Mouse (Mus musculus): ENCODE measurements around the gene Unc13c. TPM values are rescaled to one million over a fixed set of nuclear protein-coding genes. Genes with fewer than 3 reads are reported as not detected.

Unc13c gene
- polyA plus RNA-seq, 1 experiment: 41.2 TPM

DNA sequence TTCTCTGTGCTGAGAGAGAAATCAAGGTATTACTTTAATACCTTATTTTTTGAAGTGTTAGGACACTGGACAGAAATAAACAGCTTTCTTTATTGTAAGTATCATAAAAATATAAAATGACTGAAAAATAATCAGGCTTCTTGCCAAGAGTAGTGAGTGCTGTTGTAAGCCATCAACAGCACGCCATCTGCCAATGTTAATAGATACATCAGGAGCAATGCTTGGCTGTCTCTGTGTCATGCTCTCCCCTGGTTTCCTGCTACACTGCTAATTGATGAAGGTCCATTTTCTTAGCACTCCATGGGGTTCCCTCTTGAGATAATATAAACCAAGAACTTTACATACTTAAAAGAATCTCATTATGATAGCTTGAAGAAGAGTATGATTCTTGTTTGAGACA lies 217.4 kb downstream of the Unc13c start:
- H3K4me1 ChIP-seq (ENCODE audit: control insufficient read depth, insufficient read depth, low read length): peaks cover 10% of the 10 kb centered on the region
- H3K27me3 ChIP-seq (ENCODE audit: control insufficient read depth, insufficient read depth, low read length): no peaks in the 10 kb centered on the region
- no peak overlapping the region for H3K4me3 ChIP-seq (replicated peaks; ENCODE audit: insufficient read depth, low read depth, low read length)
- WGBS: 19% methylated on average over 1 of the region's 1 CpGs
- peak in 1 of 2 experiments; percentile 50 for DNase-seq
- H3K27ac ChIP-seq (ENCODE audit: insufficient read depth, low read length): no peak overlapping the region
- no peak for TF ChIP-seq CTCF (IDR thresholded peaks at IDR 0.05; ENCODE audit: borderline replicate concordance, insufficient read depth, low read depth, low read length)
- no peak for TF ChIP-seq POLR2A (IDR thresholded peaks at IDR 0.05; ENCODE audit: borderline replicate concordance, insufficient read depth, low read length)

DNA sequence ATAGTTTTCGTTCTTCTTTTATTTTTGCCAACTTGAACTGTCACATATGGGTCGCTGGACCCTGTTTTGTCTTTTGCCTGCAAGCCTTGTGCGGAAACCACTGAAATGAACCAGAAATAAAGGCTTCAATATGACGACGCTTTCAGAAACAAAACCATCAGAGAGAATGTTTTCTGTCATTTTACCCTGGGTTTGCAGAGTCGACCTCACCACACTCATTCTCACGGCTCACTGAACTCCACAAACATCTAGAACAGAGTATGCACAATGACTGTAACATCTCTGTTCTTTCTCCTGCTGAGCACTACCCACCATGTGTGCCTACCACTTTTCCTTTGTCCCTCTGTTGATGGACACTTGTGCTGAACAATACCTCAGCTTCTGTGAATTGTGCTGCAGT lies 234.3 kb downstream of the Unc13c start:
- no peak for DNase-seq
- H3K4me1 ChIP-seq (ENCODE audit: control insufficient read depth, insufficient read depth, low read length): no peaks in the 10 kb centered on the region
- no peaks in the 10 kb centered on the region for H3K27me3 ChIP-seq (ENCODE audit: control insufficient read depth, insufficient read depth, low read length)
- TF ChIP-seq CTCF (IDR thresholded peaks at IDR 0.05; ENCODE audit: borderline replicate concordance, insufficient read depth, low read depth, low read length) (no peak), POLR2A (IDR thresholded peaks at IDR 0.05; ENCODE audit: borderline replicate concordance, insufficient read depth, low read length) (no peak)
- H3K4me3 ChIP-seq (replicated peaks; ENCODE audit: insufficient read depth, low read depth, low read length): no peak overlapping the region
- WGBS: 49% methylated on average over 7 of the region's 7 CpGs
- no peak overlapping the region for H3K27ac ChIP-seq (ENCODE audit: insufficient read depth, low read length)

DNA sequence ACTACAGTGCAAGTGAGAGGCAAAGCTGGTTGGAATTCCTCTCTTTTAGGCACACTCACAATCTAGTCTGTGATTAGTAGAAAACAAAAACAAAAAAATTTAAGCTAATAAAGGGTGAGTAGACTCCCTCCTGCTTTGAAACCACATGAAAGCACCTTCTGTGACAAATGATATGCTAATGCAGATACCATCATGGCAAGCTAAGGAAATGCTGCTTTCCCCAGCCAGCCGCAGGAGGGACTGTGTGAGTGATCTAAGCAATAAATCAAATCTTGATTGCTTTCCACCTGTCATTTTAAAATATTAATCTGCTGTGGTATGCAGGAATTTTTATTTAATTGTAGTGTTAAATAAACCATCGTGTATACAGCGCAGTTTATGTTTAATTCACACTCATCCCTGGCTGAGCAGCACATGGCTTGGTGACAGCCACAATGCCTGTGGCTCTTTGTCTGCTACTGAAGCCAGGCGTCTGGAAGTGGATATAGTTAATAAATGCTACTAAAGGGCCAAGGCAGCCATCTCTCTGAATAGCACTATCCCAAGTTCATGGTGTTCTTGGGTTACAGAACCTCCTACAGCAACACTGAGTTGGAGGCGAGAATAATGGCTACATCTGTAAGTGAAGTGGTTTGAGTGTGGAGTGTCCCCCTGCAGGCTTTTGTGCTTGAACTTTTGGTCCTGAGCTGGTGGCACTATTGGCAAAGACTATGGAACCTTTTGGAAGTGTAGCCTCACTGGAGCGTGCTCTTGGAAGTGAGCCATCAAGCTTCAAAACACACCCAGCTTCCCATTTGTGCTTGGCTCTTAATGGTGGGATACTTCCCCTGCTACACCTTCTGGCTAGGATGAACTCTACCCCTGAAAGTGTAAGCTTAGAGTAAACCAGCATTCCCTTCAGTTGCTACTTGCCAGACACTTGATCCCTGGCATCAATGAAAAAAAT lies 242.8 kb downstream of the Unc13c start:
- no peak overlapping the region for H3K4me3 ChIP-seq (replicated peaks; ENCODE audit: insufficient read depth, low read depth, low read length)
- peak in 1 of 2 experiments; percentile 36 for DNase-seq
- no peak overlapping the region for H3K27ac ChIP-seq (ENCODE audit: insufficient read depth, low read length)
- no peak for TF ChIP-seq CTCF (IDR thresholded peaks at IDR 0.05; ENCODE audit: borderline replicate concordance, insufficient read depth, low read depth, low read length)
- TF ChIP-seq POLR2A (IDR thresholded peaks at IDR 0.05; ENCODE audit: borderline replicate concordance, insufficient read depth, low read length): no peak
- no peaks in the 10 kb centered on the region for H3K27me3 ChIP-seq (ENCODE audit: control insufficient read depth, insufficient read depth, low read length)
- peaks cover 8% of the 10 kb centered on the region for H3K4me1 ChIP-seq (ENCODE audit: control insufficient read depth, insufficient read depth, low read length)
- WGBS: 51% methylated on average over 6 of the region's 6 CpGs

DNA sequence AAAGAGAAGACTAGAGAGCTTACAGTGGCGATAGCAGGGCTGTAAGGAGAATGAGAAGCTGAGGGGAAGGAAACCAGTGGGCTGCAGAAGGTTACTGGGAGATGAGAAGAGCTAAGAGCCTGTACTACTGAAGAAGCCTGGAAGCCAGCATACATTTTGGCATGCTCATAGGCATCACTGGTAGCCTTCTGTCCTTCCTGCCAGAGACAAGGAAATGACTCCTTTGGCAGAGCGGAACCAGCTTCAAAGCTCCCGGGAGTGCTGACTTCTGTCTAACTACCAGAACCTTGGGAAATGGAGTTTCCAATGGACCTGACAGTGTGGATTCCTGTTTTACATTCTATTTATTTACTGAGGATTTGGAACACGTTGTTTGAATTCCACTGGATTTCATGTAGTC lies 244.0 kb downstream of the Unc13c start:
- Histone ChIP-seq H3K27ac (ENCODE audit: insufficient read depth, low read length) (peak overlapping the region; percentile 86), H3K27me3 (ENCODE audit: control insufficient read depth, insufficient read depth, low read length) (no peaks in the 10 kb centered on the region), H3K4me1 (ENCODE audit: control insufficient read depth, insufficient read depth, low read length) (peaks cover 8% of the 10 kb centered on the region), H3K4me3 (replicated peaks; ENCODE audit: insufficient read depth, low read depth, low read length) (no peak overlapping the region)
- 25% methylated on average over 4 of the region's 4 CpGs for WGBS
- peak in 1 of 2 experiments; percentile 62 for DNase-seq
- TF ChIP-seq POLR2A (IDR thresholded peaks at IDR 0.05; ENCODE audit: borderline replicate concordance, insufficient read depth, low read length) (no peak), CTCF (IDR thresholded peaks at IDR 0.05; ENCODE audit: borderline replicate concordance, insufficient read depth, low read depth, low read length) (no peak)

DNA sequence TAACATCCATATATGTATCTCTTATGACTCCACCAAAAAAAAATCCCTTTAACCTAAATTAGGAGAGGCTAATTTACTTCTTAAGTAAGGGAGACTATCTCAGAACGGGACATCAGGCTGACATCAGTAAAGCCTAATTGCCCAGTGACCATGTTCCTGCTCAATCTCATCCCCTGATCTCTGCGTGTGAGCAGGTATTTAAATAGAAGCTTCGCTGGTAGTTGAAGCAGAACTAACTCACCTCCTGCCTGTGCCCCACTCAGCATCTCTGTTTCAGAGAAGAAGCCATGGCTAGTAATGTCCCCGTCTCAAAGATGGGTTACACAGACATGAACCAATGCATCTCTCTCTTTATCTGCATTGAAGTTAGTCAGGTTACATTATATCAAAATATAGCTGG lies 255.3 kb downstream of the Unc13c start:
- H3K4me3 ChIP-seq (replicated peaks; ENCODE audit: insufficient read depth, low read depth, low read length): no peak overlapping the region
- DNase-seq: peak in 1 of 2 experiments; percentile 51
- no peak for TF ChIP-seq POLR2A (IDR thresholded peaks at IDR 0.05; ENCODE audit: borderline replicate concordance, insufficient read depth, low read length)
- no peak for TF ChIP-seq CTCF (IDR thresholded peaks at IDR 0.05; ENCODE audit: borderline replicate concordance, insufficient read depth, low read depth, low read length)
- 11% methylated on average over 4 of the region's 4 CpGs for WGBS
- no peaks in the 10 kb centered on the region for H3K27me3 ChIP-seq (ENCODE audit: control insufficient read depth, insufficient read depth, low read length)
- H3K4me1 ChIP-seq (ENCODE audit: control insufficient read depth, insufficient read depth, low read length): peaks cover 5% of the 10 kb centered on the region
- no peak overlapping the region for H3K27ac ChIP-seq (ENCODE audit: insufficient read depth, low read length)

DNA sequence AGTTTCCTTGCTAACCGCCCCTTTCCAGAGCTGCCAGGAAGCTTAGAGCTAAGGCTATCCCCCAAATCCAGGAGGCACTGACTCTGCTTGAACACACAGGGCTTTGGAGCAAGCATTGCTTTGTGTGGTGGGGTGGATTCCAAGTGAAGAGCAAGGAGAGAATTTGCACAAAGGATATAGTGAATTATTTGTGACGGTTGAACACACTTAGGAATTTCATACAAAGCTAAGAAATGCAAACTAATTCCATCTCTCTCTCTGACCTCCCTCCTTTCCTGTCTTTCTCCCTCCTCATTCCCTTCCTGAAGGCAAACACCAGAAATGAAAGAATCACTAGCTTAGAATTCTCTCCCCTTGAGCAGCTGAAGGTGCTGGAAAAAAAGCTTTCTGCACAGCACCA lies 271.7 kb downstream of the Unc13c start:
- Histone ChIP-seq H3K4me3 (replicated peaks; ENCODE audit: insufficient read depth, low read depth, low read length) (no peak overlapping the region), H3K4me1 (ENCODE audit: control insufficient read depth, insufficient read depth, low read length) (no peaks in the 10 kb centered on the region; the same call in 1 of the 2 replicates), H3K27ac (ENCODE audit: insufficient read depth, low read length) (no peak overlapping the region), H3K27me3 (ENCODE audit: control insufficient read depth, insufficient read depth, low read length) (no peaks in the 10 kb centered on the region)
- 61% methylated on average over 2 of the region's 2 CpGs for WGBS
- TF ChIP-seq CTCF (IDR thresholded peaks at IDR 0.05; ENCODE audit: borderline replicate concordance, insufficient read depth, low read depth, low read length): no peak
- TF ChIP-seq POLR2A (IDR thresholded peaks at IDR 0.05; ENCODE audit: borderline replicate concordance, insufficient read depth, low read length): no peak
- no peak for DNase-seq

DNA sequence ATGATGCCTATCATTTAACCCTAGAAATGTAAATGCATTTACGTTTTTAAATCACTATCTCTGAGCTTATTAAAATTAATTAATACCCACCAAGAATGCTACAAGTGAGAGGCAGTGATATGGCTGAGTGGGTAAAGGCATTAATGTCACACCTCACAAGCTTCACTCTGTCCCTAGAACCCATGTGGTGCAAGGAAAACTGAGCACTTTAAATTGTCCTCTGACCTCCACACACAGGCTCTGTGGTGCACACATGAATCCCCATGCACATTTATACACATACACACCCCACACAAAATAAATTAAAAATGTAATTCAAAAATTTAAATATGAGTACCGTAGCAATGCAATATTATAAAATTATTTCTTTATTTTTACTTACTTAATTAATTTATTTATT lies 287.2 kb downstream of the Unc13c start:
- H3K27me3 ChIP-seq (ENCODE audit: control insufficient read depth, insufficient read depth, low read length): no peaks in the 10 kb centered on the region

More for the DNA sequence above, 287.2 kb downstream of the Unc13c start:
- no peak for DNase-seq
- Histone ChIP-seq H3K4me3 (replicated peaks; ENCODE audit: insufficient read depth, low read depth, low read length) (no peak overlapping the region), H3K27ac (ENCODE audit: insufficient read depth, low read length) (no peak overlapping the region), H3K4me1 (ENCODE audit: control insufficient read depth, insufficient read depth, low read length) (no peaks in the 10 kb centered on the region)
- 88% methylated on average over 2 of the region's 2 CpGs for WGBS
- TF ChIP-seq POLR2A (IDR thresholded peaks at IDR 0.05; ENCODE audit: borderline replicate concordance, insufficient read depth, low read length): no peak
- no peak for TF ChIP-seq CTCF (IDR thresholded peaks at IDR 0.05; ENCODE audit: borderline replicate concordance, insufficient read depth, low read depth, low read length)
